Mouse (Mus musculus): ENCODE measurements around the gene Mrps34.
"Not testable (repeated sequence)": the region's sequence is repeated elsewhere in the genome, so short reads cannot be mapped to it uniquely, and the experiment has no call there.

The Mrps34 gene

GRCm38 (mm10) chr17:24899153-24899552, 4.2 kb downstream of the Mrps34 start:
- no peak for DNase-seq (ENCODE audit: low spot score in 2 of 2)

- no peak for DNase-seq (ENCODE audit: low spot score in 2 of 2)
Observed at GRCm38 (mm10) chr17:24900014-24900413, 5.1 kb downstream of the Mrps34 start.

GRCm38 (mm10) chr17:24902124-24902523, 7.2 kb downstream of the Mrps34 start:
- no peak for DNase-seq (ENCODE audit: low spot score in 2 of 2)

DNA sequence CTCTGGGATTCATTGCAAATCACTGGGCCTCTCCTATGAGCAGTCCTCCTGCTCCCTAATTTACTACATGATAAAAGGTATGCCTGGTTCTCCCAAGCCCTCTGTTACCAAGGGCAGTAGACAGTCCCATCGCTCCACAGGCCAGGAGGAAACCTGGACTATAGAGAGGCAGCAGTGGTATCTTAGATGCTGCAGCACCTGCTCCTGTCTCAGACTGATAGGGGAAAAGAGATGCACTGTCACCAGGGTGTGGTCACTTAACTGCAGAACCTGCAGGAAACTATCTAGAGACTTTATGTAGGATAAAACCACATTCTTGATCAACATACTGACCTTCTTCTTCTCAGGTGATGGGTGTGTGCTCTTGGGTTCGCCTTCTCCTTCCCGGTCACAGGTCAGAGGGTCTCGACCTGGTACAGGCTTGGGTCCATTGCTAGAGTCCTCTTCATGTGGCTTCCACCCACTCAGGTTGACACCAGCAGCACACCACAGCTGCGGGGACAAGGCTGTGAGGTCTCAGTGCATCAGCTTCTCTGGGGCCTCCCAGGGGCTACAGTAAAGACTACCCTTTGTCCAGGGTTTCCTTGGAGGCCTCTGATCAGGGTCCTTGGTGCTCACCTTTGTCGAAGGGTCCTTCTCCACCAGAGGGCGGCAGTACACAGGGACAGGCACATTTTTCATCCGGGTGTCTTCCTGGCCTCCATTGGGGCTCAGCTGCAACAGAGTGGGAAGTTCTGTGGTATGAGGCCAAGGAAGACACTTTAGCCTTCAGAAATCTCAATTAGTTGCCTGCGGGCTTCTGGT, 8.0 kb downstream of the Mrps34 start:
- DNase-seq (ENCODE audit: low spot score in 2 of 2), result no peak

DNA sequence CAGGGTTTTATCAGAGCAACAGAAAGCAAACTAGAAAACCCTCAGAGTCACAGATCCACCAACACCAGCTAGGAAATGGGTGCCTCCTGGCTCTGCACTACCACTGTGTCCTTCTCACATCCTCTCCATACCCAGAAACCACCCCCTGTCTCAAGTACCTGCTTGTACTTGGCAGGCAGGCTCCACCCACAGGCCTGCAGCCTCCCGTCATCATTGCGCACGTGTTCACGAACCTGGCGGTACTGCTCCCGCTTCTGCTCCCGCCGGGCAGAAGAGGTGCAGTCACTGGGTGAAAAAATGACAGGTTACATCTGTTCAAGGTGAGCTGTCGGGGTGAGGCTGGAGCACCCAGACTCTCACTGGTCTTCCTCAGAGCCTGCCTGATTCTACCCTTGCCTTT, 8.9 kb downstream of the Mrps34 start:
- no peak for DNase-seq (ENCODE audit: low spot score in 2 of 2)

GRCm38 (mm10) chr17:24907591-24907990, 12.7 kb downstream of the Mrps34 start:
- no peak for DNase-seq (ENCODE audit: low spot score in 2 of 2)

GRCm38 (mm10) chr17:24913984-24914383, 19.1 kb downstream of the Mrps34 start:
- DNase-seq (ENCODE audit: low spot score in 2 of 2), result no peak

DNA sequence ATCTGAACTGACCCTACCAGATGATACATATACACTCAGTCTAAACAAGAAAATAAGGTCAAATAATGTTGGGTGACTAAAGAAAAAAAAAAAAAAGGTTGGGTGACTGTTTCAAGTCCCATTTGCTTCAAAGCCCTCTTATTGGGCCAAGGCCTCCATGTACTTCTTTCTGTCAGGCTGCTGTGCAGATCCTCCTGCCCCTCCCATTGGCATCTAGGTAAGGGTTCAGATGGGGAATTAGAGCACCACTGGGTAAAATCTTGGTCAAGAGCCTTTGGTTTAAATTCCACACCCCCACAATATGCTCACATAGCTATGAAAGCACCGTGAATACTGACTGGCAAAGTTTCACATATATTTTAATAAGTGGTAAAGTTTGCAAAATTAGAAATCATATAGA, 28.3 kb downstream of the Mrps34 start:
- DNase-seq (ENCODE audit: low spot score in 2 of 2), result no peak

DNA sequence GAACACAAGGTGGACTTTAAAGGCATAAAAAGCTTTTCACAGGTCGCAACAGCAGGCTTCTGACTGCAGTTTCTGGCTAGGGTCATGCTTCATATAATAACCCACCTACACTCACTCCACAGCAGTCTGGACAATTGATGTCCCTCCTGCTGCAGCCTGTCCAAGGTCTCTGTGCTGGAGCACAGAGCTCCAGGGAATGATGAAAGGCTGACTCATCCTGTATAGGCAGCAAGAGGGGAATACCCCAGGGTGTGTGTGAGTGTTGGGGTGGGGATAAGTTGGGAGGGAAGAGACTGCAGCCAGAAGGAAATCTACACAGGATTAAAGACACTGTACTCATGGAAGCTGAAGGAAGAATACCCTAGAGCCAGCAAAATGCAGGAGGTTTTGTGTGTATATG, 34.6 kb downstream of the Mrps34 start:
- no peak for DNase-seq (ENCODE audit: low spot score in 2 of 2)

DNA sequence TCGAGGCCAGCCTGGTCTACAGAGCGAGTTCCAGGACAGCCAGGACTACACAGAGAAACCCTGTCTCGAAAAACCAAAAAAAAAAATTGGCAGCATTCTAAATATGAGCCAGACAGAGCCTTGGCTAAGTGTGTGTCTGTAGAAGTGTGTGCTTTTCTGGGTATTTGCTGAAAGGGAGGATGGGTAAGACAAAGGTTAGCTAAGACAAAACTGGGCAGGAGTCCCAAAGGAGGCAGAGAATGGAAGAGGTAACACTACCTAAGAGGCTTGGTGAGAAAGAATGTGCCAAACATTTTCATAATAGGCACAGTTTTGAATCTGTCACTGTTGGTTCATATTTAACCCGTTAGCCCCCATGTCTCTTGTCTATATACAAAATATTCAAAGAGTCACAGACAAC, 37.5 kb downstream of the Mrps34 start:
- no peak for DNase-seq (ENCODE audit: low spot score in 2 of 2)

DNA sequence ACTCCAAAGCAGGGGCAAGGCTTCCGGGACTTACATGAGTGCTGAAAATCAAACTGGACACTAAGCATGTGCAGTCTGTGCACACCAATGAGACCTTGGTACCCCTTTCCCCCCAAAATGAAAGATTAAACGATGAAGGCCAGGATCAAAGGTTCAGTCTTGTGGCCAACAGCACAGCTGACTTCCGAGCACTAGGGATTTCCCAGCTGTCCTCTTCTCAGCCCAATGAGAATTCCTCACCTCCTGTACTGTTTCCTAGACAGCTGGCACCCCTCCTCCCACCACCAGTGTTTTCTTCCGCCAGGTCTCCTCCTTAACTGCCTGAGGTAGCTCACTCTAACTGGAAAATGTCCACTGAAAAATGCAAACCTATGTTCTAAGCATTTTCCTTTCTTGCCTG, 38.2 kb downstream of the Mrps34 start:
- no peak for DNase-seq (ENCODE audit: low spot score in 2 of 2)

DNA sequence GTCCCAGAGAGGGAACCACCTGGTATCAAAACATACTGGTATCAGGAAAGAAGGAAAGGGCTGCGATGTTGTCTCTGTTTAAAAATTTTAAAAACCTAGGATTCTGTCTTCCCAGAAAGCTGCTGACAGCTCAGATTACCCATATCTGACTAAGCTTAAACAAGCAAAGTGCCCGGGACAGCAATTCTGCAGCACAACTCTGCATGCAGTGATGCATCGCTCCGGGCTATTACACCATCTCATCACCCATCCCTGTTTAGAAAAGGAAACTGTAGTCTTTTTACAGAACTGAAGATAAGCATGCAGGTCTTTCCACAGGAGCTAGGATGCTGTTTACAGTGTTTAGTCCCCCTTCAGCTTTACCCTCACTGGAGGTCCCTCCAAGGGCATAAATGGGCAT, 40.0 kb downstream of the Mrps34 start:
- DNase-seq (ENCODE audit: low spot score in 2 of 2), result no peak

DNA sequence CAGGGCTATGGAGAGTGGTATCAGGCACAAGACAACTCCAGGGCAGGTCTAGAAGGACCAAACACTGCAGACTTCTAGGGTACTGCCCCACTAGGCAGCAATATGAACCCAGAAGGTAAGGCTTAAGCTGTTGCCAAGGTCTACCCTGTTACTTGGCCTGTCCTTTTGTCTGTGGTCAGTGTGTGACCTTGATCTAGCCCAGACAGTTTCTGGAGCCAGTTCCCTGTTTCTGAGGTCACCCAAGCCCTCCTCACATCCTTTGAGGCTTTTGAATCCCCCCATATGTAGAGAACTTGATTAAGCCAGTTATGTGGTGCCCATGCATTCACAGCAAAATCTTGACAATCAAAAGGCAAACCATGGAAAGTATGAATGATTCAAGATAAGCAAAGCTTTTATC, 40.8 kb downstream of the Mrps34 start:
- no peak for DNase-seq (ENCODE audit: low spot score in 2 of 2)

- peak; percentile 91 to 94 for DNase-seq (ENCODE audit: low spot score in 2 of 2)
Observed at GRCm38 (mm10) chr17:24936259-24937237, 41.6 kb downstream of the Mrps34 start, which contains the start of gene Mapk8ip3. Gene Mapk8ip3 (minus strand): TSS chr17:24936977.

DNA sequence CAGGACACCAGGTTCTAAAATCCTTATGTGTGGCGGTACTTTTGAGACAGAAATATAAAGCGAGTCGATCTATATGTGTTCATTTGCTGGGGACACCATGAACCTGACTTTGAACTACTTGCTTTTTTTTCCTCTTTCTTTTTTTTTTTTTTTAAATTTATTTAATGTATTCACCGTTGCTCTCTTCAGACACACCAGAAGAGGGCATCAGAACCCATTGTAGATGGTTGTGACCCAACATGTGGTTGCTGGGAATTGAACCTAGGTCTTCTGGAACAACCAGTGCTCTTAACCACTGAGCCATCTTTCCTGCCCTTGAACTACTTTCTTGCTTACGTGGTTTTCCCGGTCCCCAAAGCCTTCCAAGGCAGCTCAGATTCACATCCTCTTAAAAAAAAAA, 42.4 kb downstream of the Mrps34 start:
- DNase-seq (ENCODE audit: low spot score in 2 of 2), result no peak

- DNase-seq (ENCODE audit: low spot score in 2 of 2), result not testable (repeated sequence)
Observed at GRCm38 (mm10) chr17:24942453-24942852, 47.5 kb downstream of the Mrps34 start.

DNA sequence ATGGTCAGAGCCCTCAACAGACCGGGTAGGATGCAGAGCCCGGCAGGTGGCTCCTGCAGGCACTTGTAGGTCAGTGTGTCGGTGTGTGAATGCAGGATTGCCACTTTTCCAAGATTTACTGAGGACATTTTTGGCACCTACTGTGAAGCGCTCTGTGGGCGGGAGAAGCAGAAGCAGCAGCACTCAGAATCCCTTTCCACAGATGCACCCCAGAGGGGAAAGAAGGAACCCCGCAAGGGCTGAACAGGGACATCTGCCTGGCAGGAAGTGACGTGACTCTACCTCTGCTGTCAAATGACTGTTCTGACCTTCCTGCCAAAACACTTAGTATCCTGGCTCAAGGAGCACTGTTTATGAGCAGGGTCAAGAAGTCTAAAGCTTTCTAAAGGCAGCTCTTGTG, 48.1 kb downstream of the Mrps34 start:
- DNase-seq (ENCODE audit: low spot score in 2 of 2), result no peak

- not testable (repeated sequence) for DNase-seq (ENCODE audit: low spot score in 2 of 2)
Observed at GRCm38 (mm10) chr17:24943589-24943988, 48.7 kb downstream of the Mrps34 start.
